In genomic region chr1:34439961-34440630, GRCm38 (mm10) we compare ENCODE assay signal across 8 mouse cellular contexts. TPM values are rescaled to one million over a fixed set of nuclear protein-coding genes. Genes with fewer than 3 reads are reported as not detected.
DNase-seq lines count a peak whose midpoint lies in the region; ATAC-seq and TF ChIP-seq lines count a peak whose summit lies in the region.

No protein-coding gene starts in this region.

- TF ChIP-seq POLR2A in cerebellum, adult 2 months (IDR thresholded peaks at IDR 0.05; ENCODE audit: borderline replicate concordance, insufficient read depth, low read length), result no peak

- no peaks in the 10 kb centered on the region for H3K9me3 ChIP-seq in hindbrain, embryonic 13.5 days
- no peaks in the 10 kb centered on the region for H3K9me3 ChIP-seq in midbrain, embryonic 10.5 days (replicated peaks)

- H3K9ac ChIP-seq in hindbrain, embryonic 13.5 days, result peak overlapping the region; percentile 73

- peak; percentile 41 for ATAC-seq in hindbrain, embryonic 13.5 days (ENCODE audit: low FRiP score)

- peaks cover 2% of the 10 kb centered on the region; the same call in 1 of the 2 replicates for H3K4me1 ChIP-seq in cerebellum, adult 2 months (ENCODE audit: control insufficient read depth, insufficient read depth, low read length)
- peaks cover 21% of the 10 kb centered on the region for H3K4me1 ChIP-seq in hindbrain, embryonic 13.5 days (replicated peaks)
- peaks cover 25% of the 10 kb centered on the region for H3K4me1 ChIP-seq in midbrain, embryonic 10.5 days

- peak overlapping the region; percentile 77 for H3K4me2 ChIP-seq in hindbrain, embryonic 13.5 days

- no peak for DNase-seq in cerebellum, adult 2 months
- DNase-seq in cerebellum, adult 9-10 months, result no peak
- peak; percentile 58 to 76 for DNase-seq in spleen, postnatal 10 days (ENCODE audit: low spot score in 2 of 2)
- no peak for DNase-seq in spleen, adult 12 weeks (ENCODE audit: low spot score)
- no peak for DNase-seq in midbrain, embryonic 10.5 days (ENCODE audit: low spot score)
- DNase-seq in right cerebral cortex, adult 2 months (ENCODE audit: low spot score in 2 of 2), result no peak
- no peak for DNase-seq in embryo, embryonic 9.5 days (ENCODE audit: extremely low spot score)

- peak; percentile 27; the same call in 1 of the 2 replicates for TF ChIP-seq CTCF in cerebellum, adult 2 months (IDR thresholded peaks at IDR 0.05; ENCODE audit: borderline replicate concordance, insufficient read depth, low read depth, low read length)

- WGBS in cerebellum, adult 2 months, result 7% methylated on average over 31 of the region's 31 CpGs
- WGBS in hindbrain, embryonic 13.5 days, result 6% methylated on average over 31 of the region's 31 CpGs
- 10% methylated on average over 31 of the region's 31 CpGs for WGBS in midbrain, embryonic 10.5 days

- no peaks in the 10 kb centered on the region for H3K27me3 ChIP-seq in cerebellum, adult 2 months (ENCODE audit: control insufficient read depth, insufficient read depth, low read length)
- no peaks in the 10 kb centered on the region for H3K27me3 ChIP-seq in hindbrain, embryonic 13.5 days
- no peaks in the 10 kb centered on the region for H3K27me3 ChIP-seq in midbrain, embryonic 10.5 days (ENCODE audit: low read depth, poor library complexity, severe bottlenecking)

- peak overlapping the region; percentile 23; the same call in 1 of the 2 replicates for H3K27ac ChIP-seq in cerebellum, adult 2 months (ENCODE audit: insufficient read depth, low read length)
- H3K27ac ChIP-seq in hindbrain, embryonic 13.5 days, result peak overlapping the region; percentile 74
- peak overlapping the region; percentile 87 for H3K27ac ChIP-seq in midbrain, embryonic 10.5 days (replicated peaks)

- peaks cover 36% of the 10 kb centered on the region for H3K36me3 ChIP-seq in hindbrain, embryonic 13.5 days
- peaks cover 47% of the 10 kb centered on the region for H3K36me3 ChIP-seq in midbrain, embryonic 10.5 days

- H3K4me3 ChIP-seq in cerebellum, adult 2 months (replicated peaks; ENCODE audit: insufficient read depth, low read depth, low read length), result peak overlapping the region; percentile 95
- peak overlapping the region; percentile 67 for H3K4me3 ChIP-seq in hindbrain, embryonic 13.5 days
- H3K4me3 ChIP-seq in midbrain, embryonic 10.5 days, result peak overlapping the region; percentile 83

RNA-seq across cellular contexts. Expression of gene Imp4, which starts 0.4 kb away (rescaled TPM):
- polyA plus RNA-seq in cerebellum, adult 2 months (2012; rRNA removed), result 31.8 and 32.1 TPM in 2 replicates
- 59.8 and 61.5 TPM in 2 replicates for polyA plus RNA-seq in hindbrain, embryonic 13.5 days (2015; fragmentation: Nextera tagmentation; extraction: Ambion mirVana)
- polyA plus RNA-seq in midbrain, embryonic 10.5 days (2016; fragmentation: Nextera tagmentation; extraction: Ambion mirVana), result 97.8 and 114 TPM in 2 replicates

RNA-seq across cellular contexts. Expression of gene Ccdc115, which starts 0.6 kb away (rescaled TPM):
- 30.5 and 31.5 TPM in 2 replicates for polyA plus RNA-seq in cerebellum, adult 2 months (2012; rRNA removed)
- polyA plus RNA-seq in hindbrain, embryonic 13.5 days (2015; fragmentation: Nextera tagmentation; extraction: Ambion mirVana), result 68.9 and 69.4 TPM in 2 replicates
- 80.1 and 82.0 TPM in 2 replicates for polyA plus RNA-seq in midbrain, embryonic 10.5 days (2016; fragmentation: Nextera tagmentation; extraction: Ambion mirVana)

RNA-seq across cellular contexts. Expression of gene Ptpn18, which starts 19.5 kb away (rescaled TPM):
- 4.7 and 5.4 TPM in 2 replicates for polyA plus RNA-seq in cerebellum, adult 2 months (2012; rRNA removed)
- polyA plus RNA-seq in hindbrain, embryonic 13.5 days (2015; fragmentation: Nextera tagmentation; extraction: Ambion mirVana), result 7.4 and 8.2 TPM in 2 replicates
- polyA plus RNA-seq in midbrain, embryonic 10.5 days (2016; fragmentation: Nextera tagmentation; extraction: Ambion mirVana), result 6.1 and 7.3 TPM in 2 replicates

RNA-seq across cellular contexts. Expression of gene Prss39, which starts 58.1 kb away (rescaled TPM):
- not detected in 2 replicates for polyA plus RNA-seq in cerebellum, adult 2 months (2012; rRNA removed)
- not detected in 2 replicates for polyA plus RNA-seq in hindbrain, embryonic 13.5 days (2015; fragmentation: Nextera tagmentation; extraction: Ambion mirVana)
- polyA plus RNA-seq in midbrain, embryonic 10.5 days (2016; fragmentation: Nextera tagmentation; extraction: Ambion mirVana), result not detected in 2 replicates

Comparison
In these comparisons a context has a peak if more than half of its experiments do, and no peak if none do; other contexts are left out.
1. DNase-seq: peak in spleen, postnatal 10 days (2 of 2); none in cerebellum, adult 2 months (0 of 2), cerebellum, adult 9-10 months (single experiment), spleen, adult 12 weeks (single experiment), midbrain, embryonic 10.5 days (single experiment), right cerebral cortex, adult 2 months (0 of 2) and embryo, embryonic 9.5 days (single experiment).
2. H3K27ac ChIP-seq: peak in every context shown above with its lines; median percentile 87 in midbrain, embryonic 10.5 days; 74 in hindbrain, embryonic 13.5 days; 23 in cerebellum, adult 2 months.
3. Peak in every context shown above with its lines, with median percentiles within 50 percentile points of each other: H3K4me3 ChIP-seq.